Mouse (Mus musculus) Patski (cell line): ENCODE results near the gene AI413582. TPM values are rescaled to one million over a fixed set of nuclear protein-coding genes. Genes with fewer than 3 reads are reported as not detected.
A peak's percentile ranks its signal among the peaks of the same experiment; 100 is the strongest.

Experiments used
- ATAC-seq: fragments of 100-300 bp; one replicate; pipeline ENCODE4 v1.8.0; 2021
- CTCF ChIA-PET: fragments of 350-600 bp; sonication (Branson Sonifier 250); formaldehyde crosslinking; loops from one replicate; lab custom pipeline; 2022; ENCODE audit warnings: inconsistent platforms; lab: Charles Lee
- POLR2A ChIA-PET: fragments of 350-600 bp; sonication (Branson Sonifier 250); formaldehyde crosslinking; loops from one replicate; lab custom pipeline; 2022; ENCODE audit warnings: antibody characterized with exemption, inconsistent platforms; lab: Charles Lee
- DNase-seq: peaks from one replicate; pipeline ENCODE4 v3.0.0-alpha.2; 2011; ENCODE audit warnings: low read depth, low spot score
- H3K27me3 ChIP-seq: fragments of 371-371 bp; one replicate; pipeline ENCODE4 v1.5.1; 2021
- CTCF ChIP-seq: fragments of 100-300 bp; IDR thresholded peaks from one replicate; pipeline ENCODE4 v1.5.1; 2021
- in situ Hi-C: fragments of 300-500 bp; cut with MboI; formaldehyde crosslinking; loops from 3 replicates; pipeline ENCODE4 v1.11.1; 2018; ENCODE audit warnings: low pct_unique_long_range_greater_than_20kb, mixed read lengths
- polyA plus RNA-seq: library from polyadenylated mRNA; unstranded; gene quantifications from one replicate; pipeline ENCODE4 v1.2.3, GENCODE M21; 2021

The AI413582 gene
- polyA plus RNA-seq, 1 experiment from 2014 or later = 30.7 TPM

DNA sequence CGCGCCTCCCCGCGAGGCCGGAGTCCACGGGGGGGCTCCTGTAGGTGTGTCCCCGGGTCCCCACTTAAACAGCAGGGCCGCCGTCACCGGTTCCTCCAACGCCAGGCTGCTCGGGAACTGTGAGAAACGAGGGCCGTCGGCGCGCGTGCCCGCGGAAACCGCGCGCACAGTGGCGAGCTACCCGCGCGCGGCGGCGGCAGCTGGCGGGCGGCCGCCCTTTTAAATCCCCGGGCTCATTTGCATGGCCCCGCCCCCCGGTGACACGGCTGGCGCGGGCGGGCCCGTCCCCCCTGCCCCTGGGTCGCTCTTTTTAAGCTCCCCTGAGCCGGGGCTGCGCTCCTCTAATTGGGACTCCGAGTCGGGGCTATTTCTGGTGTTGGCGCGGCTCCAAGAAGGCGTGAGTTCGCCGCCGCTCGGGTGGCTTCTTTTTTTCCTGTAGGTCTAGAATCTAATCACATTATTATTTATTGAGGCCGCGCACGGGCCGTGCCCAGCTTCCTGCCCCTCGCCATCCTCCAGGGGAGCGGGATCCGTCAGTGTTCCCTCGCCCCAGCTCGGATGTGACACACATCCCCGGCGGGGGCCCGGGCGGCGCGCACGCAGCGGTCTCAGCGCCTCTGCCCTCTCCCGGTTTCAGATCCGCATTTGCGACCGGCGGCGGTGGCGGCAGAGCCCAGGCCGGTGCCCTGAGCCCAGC, 9.1 kb downstream of the AI413582 start, which contains the start of gene Hmga1:
Hmga1 (plus strand) TSS at position 183 of the 697 bp plus-strand sequence.
- no peak for TF ChIP-seq CTCF
- CTCF ChIA-PET = interaction anchor here (0.8 kb wide), 1 partner anchor 9 kb away, joined by 3 read pairs; no protein-coding TSS in a partner anchor
- DNase-seq (no peak), ATAC-seq (peak; percentile 60)
- in situ Hi-C loops = no loop called here
- H3K27me3 ChIP-seq = no peaks in the 10 kb centered on the region
- POLR2A ChIA-PET = interaction anchor here (1.3 kb wide), 1 partner anchor 9 kb away, joined by 3 read pairs; no protein-coding TSS in a partner anchor

DNA sequence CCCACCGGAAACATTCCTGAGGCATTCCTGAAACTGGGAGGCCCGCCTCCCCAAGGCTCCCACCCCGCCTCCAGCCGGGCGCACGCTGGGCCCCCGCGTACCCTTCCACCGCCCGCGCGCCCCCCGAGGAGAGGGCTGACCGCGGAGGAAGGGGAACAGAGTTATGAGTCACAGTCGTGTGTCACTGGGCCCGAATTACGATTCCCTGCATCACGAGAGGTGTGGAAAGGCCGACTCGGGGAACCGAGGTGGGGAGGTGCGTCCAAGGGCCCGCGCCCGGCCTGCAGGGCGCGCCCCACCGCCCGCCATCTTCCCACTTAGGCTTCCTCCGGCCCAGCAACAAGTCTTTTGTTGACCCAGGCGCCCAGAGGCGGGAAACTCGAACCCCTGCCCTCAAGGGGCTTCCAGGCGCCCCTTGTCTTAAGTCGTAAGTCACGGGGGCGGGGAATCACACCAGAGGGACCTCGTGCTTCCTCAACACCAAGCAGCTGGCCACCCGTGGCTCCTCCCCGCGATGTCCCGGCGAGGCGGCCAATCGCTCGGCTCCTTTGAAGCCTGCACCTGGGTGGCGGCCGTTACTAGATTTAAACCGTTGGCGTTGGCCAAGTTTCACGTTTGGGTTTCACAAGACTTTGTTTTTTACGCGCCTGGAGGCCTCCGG, 9.9 kb downstream of the AI413582 start:
- TF ChIP-seq CTCF = no peak
- ChIA-PET POLR2A (interaction anchor here (1.3 kb wide), 1 partner anchor 8 kb away, joined by 3 read pairs; no protein-coding TSS in a partner anchor), CTCF (interaction anchor here (0.8 kb wide), 1 partner anchor 8 kb away, joined by 3 read pairs; no protein-coding TSS in a partner anchor)
- ATAC-seq = no peak
- no peaks in the 10 kb centered on the region for H3K27me3 ChIP-seq
- in situ Hi-C loops = no loop called here
- DNase-seq = no peak

DNA sequence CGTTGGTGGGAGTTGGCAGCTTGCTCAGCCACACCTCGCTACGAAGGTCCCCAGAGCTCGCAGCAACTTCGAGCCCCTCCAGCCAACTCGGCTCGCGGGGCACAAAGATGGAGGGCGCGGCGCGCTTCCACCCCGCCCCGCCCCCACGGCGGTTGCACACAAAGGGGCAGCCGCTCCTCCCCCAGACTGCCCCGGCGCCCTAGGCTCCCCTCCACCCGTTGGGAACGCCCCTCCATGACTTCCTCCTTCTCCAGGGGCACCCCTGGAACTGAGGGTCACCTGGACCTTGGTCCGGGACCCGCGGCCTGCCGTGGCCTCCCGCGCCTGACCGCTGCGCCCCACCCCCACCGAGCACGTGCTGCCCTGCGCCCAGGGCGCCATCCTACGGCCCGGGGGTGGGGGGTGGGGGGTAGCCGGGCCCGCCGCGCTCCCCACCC, 10.5 kb downstream of the AI413582 start:
- DNase-seq (no peak), ATAC-seq (no peak)
- ChIA-PET POLR2A (interaction anchor here (1.3 kb wide), 1 partner anchor 8 kb away, joined by 3 read pairs; no protein-coding TSS in a partner anchor), CTCF (no interaction called here)
- no peak for TF ChIP-seq CTCF
- H3K27me3 ChIP-seq = no peaks in the 10 kb centered on the region
- in situ Hi-C loops = no loop called here

DNA sequence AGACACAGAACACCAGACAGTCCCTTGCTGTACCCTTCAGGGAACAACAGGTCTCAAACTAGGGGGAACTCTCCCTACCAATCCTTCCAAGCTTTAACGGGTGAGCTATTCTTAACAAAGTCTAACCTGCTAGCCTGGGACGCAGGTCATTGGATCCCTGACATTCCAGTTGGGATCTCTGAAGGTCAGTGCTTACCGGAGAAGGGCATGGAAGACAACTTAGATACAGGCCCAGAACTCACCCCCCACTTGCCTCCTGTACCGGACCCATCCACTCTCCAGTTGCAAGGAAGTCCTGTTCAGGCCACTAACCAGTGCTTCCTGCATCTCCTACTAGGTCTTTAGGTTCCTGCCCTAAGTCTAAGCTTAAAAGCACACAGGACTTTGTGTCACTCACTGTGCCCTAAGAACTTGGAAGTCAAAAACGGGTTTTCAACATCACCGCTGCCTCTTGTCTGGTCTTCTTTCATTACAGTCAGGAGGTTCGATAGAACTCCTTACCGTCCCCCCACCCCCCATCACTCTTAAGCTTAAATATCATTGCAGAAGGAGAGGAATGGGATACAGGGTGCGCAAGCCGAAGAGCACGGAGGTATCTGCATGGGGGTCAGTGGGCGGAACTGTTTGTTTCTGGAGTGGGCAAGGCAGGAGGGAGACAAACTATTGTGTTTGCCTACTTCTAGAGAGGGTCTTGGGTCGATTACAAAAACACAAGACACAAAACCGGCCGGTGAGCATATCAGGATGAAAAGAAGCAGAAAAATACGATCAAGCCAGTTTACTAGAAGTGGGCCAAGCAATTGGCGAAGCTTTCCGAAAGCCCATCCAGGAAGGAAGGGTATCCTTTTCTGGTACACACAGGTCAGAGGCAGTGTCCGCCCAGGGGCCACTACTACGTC, 11.2 kb downstream of the AI413582 start:
- POLR2A ChIA-PET = no interaction called here
- ATAC-seq (no peak), DNase-seq (no peak)
- TF ChIP-seq CTCF = no peak
- no peaks in the 10 kb centered on the region for H3K27me3 ChIP-seq
- CTCF ChIA-PET = no interaction called here
- in situ Hi-C loops = no loop called here

DNA sequence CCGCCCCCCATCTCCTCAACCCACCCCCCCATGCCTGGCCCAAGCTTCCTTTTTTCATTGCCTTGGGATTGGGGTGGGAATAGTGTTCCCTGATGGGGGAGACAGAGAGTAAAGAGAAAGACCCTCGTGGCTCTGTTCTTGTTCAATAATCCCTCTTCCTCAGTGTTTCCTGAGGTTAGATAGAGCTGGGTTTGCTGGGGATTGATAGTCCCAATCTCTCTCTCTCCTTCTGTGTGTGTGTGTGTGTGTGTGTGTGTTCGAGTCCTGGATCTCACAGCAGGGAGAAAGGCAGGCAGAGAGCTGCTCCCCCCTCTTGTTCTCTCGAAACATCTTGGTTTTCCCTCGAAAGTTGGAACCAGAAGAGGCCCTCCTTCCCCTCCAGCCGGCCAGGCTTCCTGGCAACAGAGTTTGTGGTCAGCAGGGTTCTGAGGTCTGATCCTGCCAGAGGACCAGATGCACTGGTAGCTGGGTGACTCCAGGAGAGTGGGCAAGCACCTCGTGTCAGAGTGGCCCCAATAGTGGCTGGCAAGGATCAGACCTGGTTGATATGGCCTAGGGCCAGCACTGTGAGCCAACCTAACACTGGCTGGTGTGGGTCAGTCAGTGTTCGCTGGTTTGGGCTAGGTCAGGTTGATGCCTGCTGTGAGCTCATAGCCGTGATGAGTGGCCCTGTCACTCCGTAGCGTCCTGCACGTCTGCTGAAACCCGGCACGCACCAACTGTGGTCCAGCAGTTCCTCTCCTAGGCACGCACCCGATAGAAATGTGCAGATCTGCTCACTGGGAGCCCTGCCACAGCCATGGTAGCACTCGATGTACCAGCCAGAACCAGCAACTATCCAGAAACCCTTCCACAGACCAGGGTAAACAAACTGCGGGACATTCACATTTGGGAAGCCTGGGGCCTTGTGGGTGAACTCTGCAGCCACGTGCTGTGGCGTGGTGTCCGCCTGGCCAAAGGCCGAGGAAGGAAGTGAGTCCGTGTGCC, 13.0 kb downstream of the AI413582 start:
- ChIA-PET POLR2A (interaction anchor here (0.6 to 0.7 kb wide), 2 partner anchors 492 to 1570 kb away, joined by 3 to 4 read pairs; no protein-coding TSS in a partner anchor), CTCF (no interaction called here)
- no peak for TF ChIP-seq CTCF
- in situ Hi-C loops = no loop called here
- no peaks in the 10 kb centered on the region for H3K27me3 ChIP-seq
- ATAC-seq (no peak), DNase-seq (no peak)

DNA sequence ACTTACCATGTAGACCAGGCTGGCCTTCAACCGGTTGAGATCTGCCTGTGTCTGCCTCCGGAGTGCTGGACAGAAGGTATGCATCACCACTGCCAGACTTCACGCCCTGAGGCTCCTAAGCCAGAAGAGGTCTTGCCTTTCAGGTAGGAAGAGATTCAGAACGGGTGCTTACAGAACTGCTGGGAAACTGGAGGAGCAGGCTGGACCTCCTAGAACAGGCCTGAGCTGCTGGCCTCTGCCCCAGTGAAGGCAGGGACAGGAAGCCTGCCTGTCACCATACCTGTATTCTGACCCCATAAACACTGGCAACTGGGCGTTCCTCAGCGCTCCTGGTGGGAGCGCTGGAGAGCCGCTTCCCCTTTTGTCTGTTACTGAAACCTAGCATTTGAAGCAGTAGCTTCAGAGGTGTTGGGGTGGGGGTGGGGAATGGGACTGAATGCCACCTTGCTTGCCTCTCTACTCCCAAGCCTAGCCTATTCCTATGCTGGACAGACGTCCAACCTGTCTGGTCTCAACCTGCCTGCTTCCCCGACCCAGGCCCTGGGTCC, 14.1 kb downstream of the AI413582 start:
- in situ Hi-C loops = no loop called here
- ChIA-PET CTCF (no interaction called here), POLR2A (interaction anchor here (0.7 kb wide), 1 partner anchor 1569 kb away, joined by 3 read pairs; no protein-coding TSS in a partner anchor)
- TF ChIP-seq CTCF = no peak
- no peak for DNase-seq
- ATAC-seq = no peak
- H3K27me3 ChIP-seq = no peaks in the 10 kb centered on the region

DNA sequence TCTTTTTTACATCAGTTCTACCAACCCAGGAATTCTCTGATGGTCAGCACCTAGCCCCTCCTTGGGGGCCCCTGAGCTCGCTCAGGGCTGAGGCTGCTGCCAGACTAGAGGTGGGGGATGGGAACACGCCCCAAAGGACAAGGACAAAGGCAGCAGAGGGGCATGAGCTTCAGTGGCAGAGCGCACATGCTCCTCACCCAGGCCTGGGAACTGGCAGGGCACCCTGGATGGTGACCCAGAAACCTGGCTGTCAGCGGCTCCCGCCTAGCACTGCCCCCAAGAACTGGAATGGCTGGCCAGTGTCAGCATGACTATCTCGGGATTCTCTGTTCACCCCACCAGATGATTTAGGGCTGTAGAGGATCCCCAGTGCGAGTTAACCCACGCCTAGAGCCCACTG, 16.3 kb downstream of the AI413582 start:
- ChIA-PET POLR2A (no interaction called here), CTCF (interaction anchor here (1.7 kb wide), 1 partner anchor 14 kb away, joined by 4 read pairs; no protein-coding TSS in a partner anchor)
- TF ChIP-seq CTCF = no peak
- no peaks in the 10 kb centered on the region for H3K27me3 ChIP-seq
- ATAC-seq (no peak), DNase-seq (no peak)
- in situ Hi-C loops = no loop called here

DNA sequence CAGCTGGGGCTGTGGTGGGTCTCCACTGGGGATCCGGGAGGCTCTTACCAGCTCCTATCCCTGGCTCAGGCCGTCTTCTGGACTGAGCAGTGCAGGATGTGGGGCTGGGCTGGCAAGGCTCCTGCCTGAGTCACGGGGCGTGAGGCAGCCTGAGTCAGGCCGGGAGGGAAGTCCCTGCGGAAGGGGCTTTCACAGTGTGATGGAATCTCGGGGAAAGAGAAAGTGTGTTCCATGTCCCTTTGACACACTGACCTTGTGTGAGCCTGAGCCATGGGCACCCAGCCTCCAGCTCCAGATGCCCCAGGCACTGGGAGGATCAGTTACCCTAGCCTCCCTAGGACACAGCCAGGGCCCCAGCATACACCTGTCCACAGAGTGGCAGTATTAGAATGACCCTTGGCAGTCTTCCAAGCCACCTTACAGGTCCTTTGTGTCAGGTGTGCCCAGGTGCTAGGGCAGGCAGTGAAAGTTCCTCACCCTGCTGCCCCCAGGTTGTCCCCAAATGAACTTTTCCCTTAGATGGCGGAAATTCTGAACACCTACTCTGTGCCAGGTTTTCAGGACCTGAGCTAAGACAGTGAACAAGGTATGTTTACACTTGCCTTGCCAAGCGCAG, 18.2 kb downstream of the AI413582 start:
- ATAC-seq = peak; percentile 86
- POLR2A ChIA-PET = interaction anchor here (0.6 to 1.3 kb wide), 3 partner anchors 9 to 856 kb away, joined by 3 to 4 read pairs (median 3); partner anchors contain the start of gene Hmga1

More for the DNA sequence above, 18.2 kb downstream of the AI413582 start:
- in situ Hi-C loops = no loop called here
- no peaks in the 10 kb centered on the region for H3K27me3 ChIP-seq
- DNase-seq = peak; percentile 62
- TF ChIP-seq CTCF = no peak
- CTCF ChIA-PET = interaction anchor here (1.1 to 1.9 kb wide), 3 partner anchors 9 to 18 kb away, joined by 3 to 4 read pairs (median 3); partner anchors contain the start of genes AI413582 and Hmga1
